Mouse (Mus musculus): ENCODE measurements around the gene Chrna9.

The Chrna9 gene

GRCm38 (mm10) chr5:66004134-66004925 is 69.6 kb downstream of the Chrna9 start, which contains the start of gene 9130230L23Rik:
Gene 9130230L23Rik (minus strand): TSS chr5:66004285.
- no peak for ATAC-seq (ENCODE audit: insufficient number of reproducible peaks, low FRiP score, low TSS enrichment)

GRCm38 (mm10) chr5:66005041-66005678 is 70.4 kb downstream of the Chrna9 start:
- no peak for ATAC-seq (ENCODE audit: insufficient number of reproducible peaks, low FRiP score, low TSS enrichment)

- no peak for ATAC-seq (ENCODE audit: insufficient number of reproducible peaks, low FRiP score, low TSS enrichment)
Measured at GRCm38 (mm10) chr5:66008245-66008967, 73.7 kb downstream of the Chrna9 start.

DNA sequence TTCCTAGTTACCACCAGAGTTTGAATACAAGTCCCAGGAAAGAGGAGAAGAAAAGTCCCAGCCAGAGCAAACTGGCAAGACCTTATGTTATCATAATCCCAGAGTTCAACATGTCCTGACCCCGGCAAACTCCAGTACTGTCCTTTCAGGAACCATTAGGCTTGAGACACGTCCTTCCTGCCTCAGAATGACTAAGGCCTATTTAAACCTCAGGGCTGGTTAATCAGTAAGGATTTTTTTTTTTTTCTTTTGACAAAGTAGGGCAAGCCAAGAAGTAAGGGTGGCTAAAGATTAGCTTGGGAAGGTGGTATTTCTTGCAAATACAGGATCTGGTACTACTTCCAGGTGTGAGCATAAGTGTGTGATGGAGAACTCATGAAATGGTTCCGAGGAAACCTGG is 79.3 kb downstream of the Chrna9 start:
- no peak for ATAC-seq (ENCODE audit: insufficient number of reproducible peaks, low FRiP score, low TSS enrichment)

- ATAC-seq (ENCODE audit: insufficient number of reproducible peaks, low FRiP score, low TSS enrichment): no peak
Measured at GRCm38 (mm10) chr5:66014437-66014836, 79.7 kb downstream of the Chrna9 start.

DNA sequence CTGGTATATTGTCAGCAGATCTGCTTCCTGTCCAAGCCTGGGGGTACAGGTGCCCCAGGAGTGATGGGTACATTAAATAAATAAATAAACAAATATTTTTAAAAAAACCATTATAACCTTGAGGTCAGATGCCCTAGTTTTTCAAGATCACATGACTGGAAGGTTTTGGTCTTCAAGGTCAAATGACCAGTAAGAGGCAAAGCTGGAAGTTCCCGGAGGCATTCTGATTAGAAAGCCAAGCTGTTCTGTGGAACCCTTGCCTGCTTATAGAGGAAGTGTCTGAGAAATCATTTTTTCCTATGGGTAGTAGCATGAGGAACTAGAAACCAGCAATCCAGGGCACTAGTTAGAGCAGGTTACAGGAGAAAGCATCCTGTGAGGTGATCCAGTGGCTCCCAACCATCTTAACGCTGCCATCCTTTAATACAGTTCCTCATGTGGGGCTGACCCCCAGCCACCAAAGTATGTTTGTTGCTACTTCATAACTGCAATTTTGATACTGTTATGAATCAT is 80.8 kb downstream of the Chrna9 start:
- no peak for ATAC-seq (ENCODE audit: insufficient number of reproducible peaks, low FRiP score, low TSS enrichment)

DNA sequence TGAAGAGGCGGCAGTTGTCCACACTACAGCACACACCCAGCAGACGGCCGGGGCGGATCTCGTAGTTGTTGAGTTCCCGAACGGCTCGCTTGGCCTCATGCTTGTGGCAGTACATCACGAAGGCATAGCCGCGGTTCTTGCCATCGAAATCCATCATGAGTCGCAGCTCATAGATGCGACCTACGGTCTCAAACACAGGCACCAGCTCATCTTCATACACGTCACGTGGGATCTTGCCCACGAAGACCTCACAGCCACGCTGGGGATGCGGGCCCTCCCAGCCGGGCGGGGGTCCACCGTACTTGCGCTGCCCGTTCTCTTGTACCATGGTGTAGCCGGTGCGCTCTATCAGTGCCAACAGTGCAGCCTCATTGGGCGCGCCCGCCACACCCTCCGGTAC is 92.1 kb downstream of the Chrna9 start:
- ATAC-seq (ENCODE audit: insufficient number of reproducible peaks, low FRiP score, low TSS enrichment): no peak
